Mouse (Mus musculus) neural tube, embryonic 12.5 days (tissue): ENCODE data around the gene Clic4. TPM values are rescaled to one million over a fixed set of nuclear protein-coding genes. Genes with fewer than 3 reads are reported as not detected.
A peak's percentile ranks its signal among the peaks of the same experiment; 100 is the strongest.
"Not testable (repeated sequence)": the region's sequence is repeated elsewhere in the genome, so short reads cannot be mapped to it uniquely, and the experiment has no call there.

Experiments used
- ATAC-seq: fragments of 200-750 bp; cut with Nextera tagmentation; 2 replicates; pipeline ENCODE4 v1.8.0; 2017; ENCODE audit warnings: low read depth, mild to moderate bottlenecking, moderate TSS enrichment, moderate library complexity; ENCODE audit not compliant: low FRiP score
- H3K27ac ChIP-seq: fragments of 300-500 bp; sonication (generic); 2 replicates; pipeline ENCODE4 v1.5.1; 2016
- H3K27me3 ChIP-seq: fragments of 300-500 bp; sonication (generic); replicated peaks from 2 replicates; pipeline ENCODE4 v1.6.1; 2016; ENCODE audit warnings: mild to moderate bottlenecking
- H3K36me3 ChIP-seq: fragments of 300-500 bp; sonication (generic); 2 replicates; pipeline ENCODE4 v1.6.1; 2016; ENCODE audit warnings: mild to moderate bottlenecking
- H3K4me1 ChIP-seq: fragments of 300-500 bp; sonication (generic); 2 replicates; pipeline ENCODE4 v1.6.1; 2016
- H3K4me2 ChIP-seq: fragments of 300-500 bp; sonication (generic); replicated peaks from 2 replicates; pipeline ENCODE4 v1.6.1; 2016; ENCODE audit warnings: mild to moderate bottlenecking
- H3K4me3 ChIP-seq: fragments of 300-500 bp; sonication (generic); 2 replicates; pipeline ENCODE4 v1.5.1; 2016
- H3K9ac ChIP-seq: fragments of 300-500 bp; sonication (generic); 2 replicates; pipeline ENCODE4 v1.6.1; 2016; ENCODE audit warnings: mild to moderate bottlenecking
- H3K9me3 ChIP-seq: fragments of 300-500 bp; sonication (generic); 2 replicates; pipeline ENCODE4 v1.6.1; 2016; ENCODE audit warnings: mild to moderate bottlenecking
- WGBS: fragments of 180-500 bp; shearing (Covaris S2); methylation state at CpG from one replicate; pipeline ENCODE4 v1.1.7; 2016; 5-methylcytosine and 5-hydroxymethylcytosine counted together
- polyA plus RNA-seq: library from polyadenylated mRNA; unstranded; fragments of >200 nt; fragmentation: Nextera tagmentation; extraction: Ambion mirVana; gene quantifications from 2 replicates; pipeline ENCODE4 v1.2.1, GENCODE M21; 2016

The Clic4 gene
- polyA plus RNA-seq, 1 experiment from 2014 or later, result 151 TPM

DNA sequence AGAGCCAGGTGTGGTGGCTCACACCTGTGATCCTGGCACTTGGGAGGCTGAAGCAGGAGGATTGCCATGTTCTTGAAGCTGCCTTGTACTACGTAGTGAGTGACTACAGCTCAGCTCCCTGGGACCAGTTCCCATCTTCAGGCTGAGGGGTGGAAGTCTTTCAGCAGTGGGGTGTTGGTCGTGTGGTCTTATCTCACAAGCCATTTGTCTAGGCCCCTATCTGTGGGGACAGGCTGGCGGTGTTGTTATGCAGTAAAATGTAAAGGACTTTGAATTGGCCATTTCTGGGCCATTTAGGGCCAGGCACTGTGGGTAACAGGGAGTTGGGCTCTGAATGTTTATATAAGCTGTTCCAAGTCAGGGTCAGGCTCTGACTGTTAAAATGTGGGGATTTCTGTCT is 15.4 kb upstream of the Clic4 start:
- Histone ChIP-seq H3K27ac (no peak overlapping the region), H3K9me3 (no peaks in the 10 kb centered on the region), H3K4me2 (no peak overlapping the region), H3K4me1 (peaks cover 11% of the 10 kb centered on the region; the same call in 1 of the 2 replicates), H3K9ac (no peak overlapping the region), H3K27me3 (no peaks in the 10 kb centered on the region), H3K4me3 (no peak overlapping the region), H3K36me3 (no peaks in the 10 kb centered on the region)
- no peak for ATAC-seq
- 34% methylated on average over 3 of the region's 3 CpGs for WGBS

DNA sequence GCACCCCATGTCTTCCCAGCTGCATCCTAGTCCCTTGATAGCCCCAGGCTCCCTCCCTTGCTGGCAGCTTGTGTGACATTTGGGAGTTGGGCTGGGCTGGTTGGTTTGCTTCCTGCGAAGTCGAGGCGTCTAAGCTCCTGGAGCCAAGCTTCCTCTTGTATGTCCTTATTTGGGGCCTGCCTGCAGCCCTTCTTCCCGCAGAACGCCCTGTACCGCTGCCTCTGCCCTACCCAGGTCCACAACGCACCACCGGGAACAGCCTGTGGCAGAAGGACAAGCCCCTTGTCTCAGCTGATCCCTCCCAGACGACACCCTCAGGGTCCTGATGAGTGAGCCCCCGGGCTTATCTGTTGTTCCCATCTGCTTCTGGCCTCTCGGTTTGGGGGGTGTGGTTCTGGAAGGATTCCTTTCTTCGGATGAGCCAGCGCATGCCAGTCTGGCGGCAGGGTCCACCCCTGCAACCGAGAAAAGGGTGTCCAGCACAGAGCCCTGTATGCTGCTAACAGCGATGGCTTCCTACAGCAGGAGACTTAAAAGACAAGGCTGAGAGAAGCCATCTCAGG is 14.3 kb upstream of the Clic4 start:
- no peaks in the 10 kb centered on the region for H3K36me3 ChIP-seq
- H3K27me3 ChIP-seq, result no peaks in the 10 kb centered on the region
- no peaks in the 10 kb centered on the region for H3K9me3 ChIP-seq
- peaks cover 7% of the 10 kb centered on the region; the same call in 1 of the 2 replicates for H3K4me1 ChIP-seq
- no peak overlapping the region for H3K4me3 ChIP-seq
- H3K4me2 ChIP-seq, result peak overlapping the region; percentile 14
- no peak for ATAC-seq
- no peak overlapping the region for H3K9ac ChIP-seq
- no peak overlapping the region for H3K27ac ChIP-seq
- 17% methylated on average over 16 of the region's 16 CpGs for WGBS

DNA sequence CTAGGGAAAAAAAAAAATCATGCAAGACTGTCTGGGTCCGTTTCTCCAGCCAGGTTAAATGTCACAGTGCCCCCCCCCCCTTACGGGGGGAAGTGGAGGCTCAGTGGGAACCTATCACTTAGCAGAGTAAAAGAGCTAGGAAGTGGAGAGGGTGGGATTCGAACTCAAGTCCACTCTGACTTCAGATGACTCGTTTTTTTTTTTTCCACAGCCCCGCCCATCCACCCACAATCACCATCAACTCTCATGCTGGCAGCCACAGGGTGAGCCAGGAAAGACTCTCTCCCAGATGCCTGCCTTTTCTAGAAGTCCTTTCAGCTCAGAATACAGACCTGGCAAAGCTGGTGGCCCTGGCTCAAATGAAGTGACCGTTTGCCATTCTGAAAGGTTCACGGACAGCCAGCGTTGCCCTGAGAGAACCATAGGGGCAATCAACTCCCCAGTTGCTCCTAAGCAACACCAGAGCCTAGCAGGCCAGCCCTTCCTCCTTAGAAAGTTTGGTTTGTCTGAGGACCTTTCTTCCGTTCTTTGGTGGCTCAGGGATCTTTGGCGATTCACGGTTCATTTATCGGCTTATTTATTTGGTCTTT is 13.5 kb upstream of the Clic4 start:
- Histone ChIP-seq H3K9ac (no peak overlapping the region), H3K4me2 (no peak overlapping the region), H3K4me3 (no peak overlapping the region), H3K9me3 (no peaks in the 10 kb centered on the region), H3K36me3 (no peaks in the 10 kb centered on the region), H3K27me3 (no peaks in the 10 kb centered on the region), H3K27ac (no peak overlapping the region), H3K4me1 (peaks cover 7% of the 10 kb centered on the region; the same call in 1 of the 2 replicates)
- 58% methylated on average over 12 of the region's 12 CpGs for WGBS
- no peak for ATAC-seq

DNA sequence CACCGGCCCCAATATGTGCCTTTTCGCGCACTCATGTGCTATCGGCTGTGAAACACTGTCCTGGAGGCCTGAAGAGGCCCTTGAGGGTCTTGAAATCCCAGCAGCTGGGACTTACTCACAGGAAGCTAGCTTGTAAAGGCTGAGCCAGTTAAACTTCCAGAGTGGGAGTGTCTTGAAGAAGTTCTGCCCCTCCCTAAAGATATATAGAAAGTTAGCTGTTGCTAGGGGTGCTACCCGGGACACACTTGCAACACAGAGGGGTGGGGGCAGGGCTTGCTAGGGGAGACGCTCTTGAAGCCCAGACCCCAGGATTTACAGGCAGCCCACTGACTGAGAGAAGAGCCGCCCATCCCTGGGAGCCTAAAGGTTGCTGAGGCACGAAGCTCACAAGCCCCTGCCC is 12.8 kb upstream of the Clic4 start:
- Histone ChIP-seq H3K4me1 (peaks cover 7% of the 10 kb centered on the region; the same call in 1 of the 2 replicates), H3K9me3 (no peaks in the 10 kb centered on the region), H3K4me2 (no peak overlapping the region), H3K4me3 (no peak overlapping the region), H3K27me3 (no peaks in the 10 kb centered on the region), H3K27ac (no peak overlapping the region), H3K9ac (no peak overlapping the region), H3K36me3 (no peaks in the 10 kb centered on the region)
- ATAC-seq, result no peak
- 49% methylated on average over 8 of the region's 8 CpGs for WGBS

DNA sequence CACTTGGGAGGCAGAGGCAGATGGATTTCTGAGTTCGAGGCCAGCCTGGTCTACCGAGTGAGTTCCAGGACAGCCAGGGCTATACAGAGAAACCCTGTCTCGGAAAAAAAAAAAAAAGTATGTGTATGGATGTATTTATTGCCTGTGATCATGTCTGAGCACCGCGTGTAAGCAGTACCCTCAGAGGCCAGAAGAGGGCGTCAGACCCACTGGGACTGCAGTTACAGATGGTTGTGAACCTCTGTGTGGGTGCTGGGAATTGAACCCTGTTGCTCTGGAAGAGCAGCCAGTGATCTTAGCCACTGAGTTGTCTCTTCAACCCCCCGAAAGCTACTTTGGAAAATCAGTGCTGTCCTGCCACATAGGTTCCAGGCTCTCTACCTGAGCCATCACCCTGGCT is 11.3 kb upstream of the Clic4 start:
- Histone ChIP-seq H3K4me1 (peaks cover 7% of the 10 kb centered on the region; the same call in 1 of the 2 replicates), H3K4me2 (no peak overlapping the region), H3K27me3 (no peaks in the 10 kb centered on the region), H3K27ac (no peak overlapping the region), H3K4me3 (no peak overlapping the region), H3K9ac (no peak overlapping the region), H3K9me3 (no peaks in the 10 kb centered on the region), H3K36me3 (no peaks in the 10 kb centered on the region)
- ATAC-seq, result no peak
- WGBS, result 85% methylated on average over 7 of the region's 7 CpGs

DNA sequence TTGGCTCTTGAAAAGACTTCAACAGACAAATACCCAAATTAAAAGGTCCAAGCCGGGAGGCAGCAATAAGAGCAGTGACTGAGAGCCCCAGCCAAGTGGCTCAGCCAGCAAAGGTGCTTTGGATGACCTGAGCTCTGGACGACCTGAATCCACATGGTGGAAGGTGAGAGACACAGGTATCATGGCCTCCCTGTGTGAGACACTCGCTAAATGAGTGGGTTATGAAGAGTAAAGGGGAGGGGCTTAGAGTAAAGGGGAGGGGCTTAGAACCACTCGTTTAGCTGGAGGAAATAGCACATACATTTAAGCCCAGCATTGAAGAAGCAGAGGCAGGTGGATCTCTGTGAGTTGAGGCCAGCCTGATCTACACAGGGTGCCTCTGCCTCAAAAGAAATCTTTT is 10.8 kb upstream of the Clic4 start:
- 78% methylated on average over 4 of the region's 4 CpGs for WGBS
- no peak overlapping the region for H3K27ac ChIP-seq
- no peaks in the 10 kb centered on the region for H3K9me3 ChIP-seq
- peaks cover 7% of the 10 kb centered on the region; the same call in 1 of the 2 replicates for H3K4me1 ChIP-seq
- H3K4me2 ChIP-seq, result no peak overlapping the region
- no peak overlapping the region for H3K4me3 ChIP-seq
- no peak for ATAC-seq
- no peaks in the 10 kb centered on the region for H3K27me3 ChIP-seq
- no peaks in the 10 kb centered on the region for H3K36me3 ChIP-seq
- no peak overlapping the region for H3K9ac ChIP-seq

DNA sequence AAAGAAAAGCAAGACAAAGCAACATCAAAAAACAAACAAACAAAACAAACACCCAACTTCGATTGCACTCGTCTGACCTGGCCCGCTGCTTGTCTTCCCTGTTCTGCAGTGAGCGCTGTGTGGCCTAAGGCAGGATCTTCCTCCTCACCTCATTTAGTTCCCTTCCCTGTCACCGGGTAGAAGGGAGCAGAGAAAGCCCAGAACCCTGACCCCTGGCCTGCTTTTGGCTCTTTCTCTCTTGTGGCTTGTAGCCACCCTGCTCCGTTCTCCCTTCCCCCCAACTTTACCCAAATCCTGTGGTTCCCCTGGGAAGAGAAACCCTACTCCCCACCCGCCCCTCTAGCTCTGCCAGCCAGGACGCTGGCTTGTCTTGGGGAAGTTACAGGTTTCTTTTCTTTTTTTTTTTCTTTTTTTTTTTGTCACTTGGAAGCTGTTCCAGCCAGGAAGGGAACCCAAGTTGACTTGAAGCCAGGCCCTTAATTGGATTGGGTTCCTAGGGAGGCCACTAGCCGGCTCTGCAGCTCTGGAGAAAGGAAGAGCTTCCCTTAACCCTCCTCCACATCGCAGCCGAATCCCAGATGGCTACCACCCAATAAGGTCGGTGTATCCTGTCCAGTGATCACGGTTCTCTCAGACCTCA is 10.2 kb upstream of the Clic4 start:
- Histone ChIP-seq H3K9me3 (no peaks in the 10 kb centered on the region), H3K36me3 (no peaks in the 10 kb centered on the region), H3K27ac (no peak overlapping the region), H3K4me1 (peaks cover 7% of the 10 kb centered on the region; the same call in 1 of the 2 replicates), H3K27me3 (no peaks in the 10 kb centered on the region), H3K9ac (no peak overlapping the region), H3K4me2 (no peak overlapping the region), H3K4me3 (no peak overlapping the region)
- ATAC-seq, result no peak
- WGBS, result 73% methylated on average over 13 of the region's 13 CpGs

DNA sequence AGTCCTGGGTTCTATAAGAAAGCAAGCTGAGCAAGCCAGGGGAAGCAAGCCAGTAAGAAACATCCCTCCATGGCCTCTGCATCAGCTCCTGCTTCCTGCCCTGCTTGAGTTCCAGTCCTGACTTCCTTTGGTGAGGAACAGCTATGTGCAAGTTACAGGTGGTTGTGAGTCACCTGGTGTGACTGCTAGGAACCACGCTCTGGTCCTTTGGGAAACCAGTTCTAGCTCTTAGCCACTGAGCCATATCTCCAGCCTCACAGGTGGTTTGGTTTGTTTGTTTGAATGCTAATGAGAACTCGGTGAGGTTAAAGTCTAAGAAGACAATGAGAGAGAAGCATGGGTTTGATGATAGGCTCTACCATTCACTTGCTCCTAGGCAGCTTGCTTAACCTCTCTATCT is 7.4 kb upstream of the Clic4 start:
- not testable (repeated sequence) for H3K9me3 ChIP-seq, H3K4me2 ChIP-seq, H3K4me1 ChIP-seq, H3K4me3 ChIP-seq, H3K27me3 ChIP-seq, H3K9ac ChIP-seq, ATAC-seq, H3K36me3 ChIP-seq, H3K27ac ChIP-seq
- WGBS, result 80% methylated on average over 2 of the region's 2 CpGs

DNA sequence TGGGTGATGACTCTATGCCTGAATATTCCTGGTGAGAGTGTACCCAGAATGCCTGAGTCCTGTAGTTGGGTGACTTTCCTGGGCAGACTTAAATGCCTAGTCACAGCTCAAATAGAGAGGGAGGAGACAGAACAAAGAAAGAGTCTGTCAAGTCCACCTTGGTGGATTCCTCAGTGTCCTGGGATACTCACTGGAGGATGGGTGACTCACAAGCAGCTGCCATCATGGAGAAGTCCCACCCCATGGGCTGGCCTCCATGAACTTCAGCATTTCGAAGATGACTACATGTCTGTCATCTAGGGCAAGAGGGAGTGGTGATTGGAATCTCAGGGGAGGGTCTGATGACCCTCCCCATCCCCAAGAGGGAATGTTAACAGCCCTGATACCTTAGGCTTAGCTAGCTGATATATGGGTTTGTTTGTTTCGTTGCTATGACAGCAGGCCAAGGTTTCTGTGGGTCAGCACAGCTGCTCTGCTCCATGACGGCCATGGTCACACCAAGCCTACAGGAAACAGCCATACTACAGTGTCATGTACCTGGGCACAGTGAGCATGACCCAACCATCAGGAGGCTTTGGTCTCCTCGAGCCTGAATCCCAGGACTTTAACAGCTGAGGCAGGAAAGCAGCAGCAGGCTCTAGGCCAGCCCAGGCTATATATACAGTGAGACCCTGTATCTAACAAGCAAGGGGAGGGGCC is 4.2 kb upstream of the Clic4 start:
- H3K9ac ChIP-seq, result no peak overlapping the region
- ATAC-seq, result no peak
- H3K9me3 ChIP-seq, result no peaks in the 10 kb centered on the region
- H3K36me3 ChIP-seq, result no peaks in the 10 kb centered on the region
- no peak overlapping the region for H3K4me2 ChIP-seq
- H3K27ac ChIP-seq, result no peak overlapping the region
- no peak overlapping the region for H3K4me3 ChIP-seq
- WGBS, result 70% methylated on average over 4 of the region's 4 CpGs
- H3K27me3 ChIP-seq, result 0 out of 2 replicates have a peak, but pooled peaks cover 5% of the 10 kb centered on the region
- H3K4me1 ChIP-seq, result peaks cover 11% of the 10 kb centered on the region; the same call in 1 of the 2 replicates

DNA sequence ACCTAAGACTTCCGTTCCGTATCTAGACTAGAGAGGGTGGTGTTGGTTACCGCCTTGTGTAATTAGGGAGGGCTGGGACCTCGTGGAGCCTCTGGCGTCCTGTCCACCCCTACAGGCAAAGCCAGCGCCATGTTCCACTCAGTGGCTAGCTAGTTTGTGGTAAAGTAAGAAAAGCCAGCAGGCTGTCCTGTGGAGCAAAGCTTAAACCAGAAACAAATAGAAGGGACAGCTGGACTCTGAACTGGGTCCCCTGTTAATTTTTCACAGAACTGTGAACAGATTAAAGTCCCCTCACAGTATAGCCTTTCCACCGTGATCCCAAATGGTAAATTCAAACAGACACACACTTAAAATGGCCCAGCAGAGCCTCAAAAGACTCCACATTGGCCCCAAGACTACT is 2.1 kb upstream of the Clic4 start:
- H3K4me2 ChIP-seq, result no peak overlapping the region
- 76% methylated on average over 7 of the region's 7 CpGs for WGBS
- no peak overlapping the region for H3K27ac ChIP-seq
- 0 out of 2 replicates have a peak, but pooled peaks cover 5% of the 10 kb centered on the region for H3K27me3 ChIP-seq
- ATAC-seq, result no peak
- H3K9me3 ChIP-seq, result no peaks in the 10 kb centered on the region
- no peak overlapping the region for H3K9ac ChIP-seq
- no peaks in the 10 kb centered on the region for H3K36me3 ChIP-seq
- peaks cover 27% of the 10 kb centered on the region for H3K4me1 ChIP-seq
- no peak overlapping the region for H3K4me3 ChIP-seq

DNA sequence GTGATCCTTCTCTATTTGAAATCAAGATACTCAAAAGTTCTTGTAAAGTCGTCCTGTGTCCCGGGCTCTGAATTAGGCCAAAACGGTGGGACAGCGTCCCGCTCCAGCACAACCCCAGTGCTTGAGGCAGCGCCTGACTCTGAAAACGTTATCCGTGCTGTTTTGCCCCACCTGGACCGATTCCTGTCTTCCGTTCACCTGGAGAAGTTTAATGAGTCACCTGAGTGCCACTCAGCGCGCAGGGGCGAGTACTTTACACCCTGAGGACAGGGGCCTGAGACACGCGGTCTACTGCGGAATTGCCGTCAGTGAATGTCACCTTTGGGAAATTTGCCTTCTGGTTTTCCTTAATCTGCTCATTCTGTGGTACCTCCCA is 681 bp upstream of the Clic4 start:
- WGBS, result 3% methylated on average over 17 of the region's 17 CpGs
- Histone ChIP-seq H3K36me3 (no peaks in the 10 kb centered on the region), H3K9ac (peak overlapping the region; percentile 33; the same call in 1 of the 2 replicates), H3K4me3 (peak overlapping the region; percentile 66), H3K27me3 (0 out of 2 replicates have a peak, but pooled peaks cover 5% of the 10 kb centered on the region), H3K4me1 (peaks cover 36% of the 10 kb centered on the region), H3K9me3 (no peaks in the 10 kb centered on the region), H3K4me2 (peak overlapping the region; percentile 80), H3K27ac (no peak overlapping the region)
- no peak for ATAC-seq

DNA sequence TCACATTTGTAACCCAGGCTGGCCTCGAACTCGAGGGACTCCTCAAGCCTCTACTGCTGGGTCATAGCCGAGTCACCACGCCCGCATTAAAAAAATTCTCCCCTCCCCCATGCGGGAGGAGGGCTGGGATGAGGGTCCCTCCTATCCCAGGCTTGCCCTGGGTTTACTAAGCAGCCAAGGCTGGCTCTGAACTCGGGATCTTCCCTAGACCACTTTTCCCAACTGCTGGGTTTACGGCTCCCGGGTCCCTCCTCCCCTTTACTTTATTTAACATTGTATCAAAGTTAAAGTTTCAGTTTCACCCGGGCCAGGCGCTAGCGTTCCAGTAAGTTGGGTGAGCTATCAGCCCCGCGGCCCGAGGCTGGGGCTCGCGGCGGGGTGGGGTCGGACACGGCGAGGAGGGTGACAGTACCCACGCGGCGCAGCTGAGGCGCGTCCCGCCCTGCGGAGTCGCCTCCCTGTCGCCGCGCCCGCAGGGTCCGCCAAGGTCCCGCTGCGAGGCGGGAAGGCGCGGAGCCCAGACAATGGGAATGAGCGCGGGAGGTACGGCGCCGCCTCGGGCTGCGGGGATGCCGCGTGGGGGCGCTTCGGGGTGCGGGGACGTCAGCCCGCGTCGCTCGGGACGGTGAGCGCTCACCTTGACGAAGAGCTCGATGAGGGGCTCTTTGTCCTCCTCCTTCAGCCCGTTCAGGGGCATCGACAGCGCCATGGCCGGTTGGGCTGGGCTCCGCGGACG is 565 bp downstream of the Clic4 start:
- H3K4me3 ChIP-seq, result peak overlapping the region; percentile 66
- H3K27me3 ChIP-seq, result 0 out of 2 replicates have a peak, but pooled peaks cover 5% of the 10 kb centered on the region
- peak overlapping the region; percentile 80 for H3K4me2 ChIP-seq
- no peaks in the 10 kb centered on the region for H3K9me3 ChIP-seq
- peak; percentile 74 for ATAC-seq
- peaks cover 45% of the 10 kb centered on the region for H3K4me1 ChIP-seq
- H3K9ac ChIP-seq, result peak overlapping the region; percentile 87
- H3K27ac ChIP-seq, result peak overlapping the region; percentile 93
- WGBS, result under 1% methylated on average over 67 of the region's 67 CpGs
- H3K36me3 ChIP-seq, result no peaks in the 10 kb centered on the region
